Mouse (Mus musculus): ENCODE data around the gene Ndufaf2.

DNA sequence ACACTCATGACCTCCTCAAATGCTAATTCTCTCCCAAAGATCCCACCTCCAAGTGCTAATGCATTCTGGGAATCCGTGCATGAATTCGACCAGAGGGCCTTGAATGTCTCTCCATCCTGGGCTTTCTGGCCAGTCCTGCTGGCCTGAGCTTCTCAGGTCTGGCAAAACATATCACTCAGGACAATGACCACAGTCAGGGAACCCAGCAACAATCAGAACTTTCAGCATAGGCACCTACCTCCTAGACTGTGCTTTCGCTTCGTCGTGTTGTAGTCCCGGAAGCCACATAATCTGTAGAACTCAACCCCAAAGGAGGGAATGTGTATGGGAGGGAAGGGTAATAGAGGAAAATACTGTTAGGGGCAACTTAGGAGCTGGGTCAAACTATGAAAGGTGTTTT is 179.0 kb downstream of the Ndufaf2 start:
- TF ChIP-seq CTCF (IDR thresholded peaks at IDR 0.05; ENCODE audit: control insufficient read depth, insufficient read depth, insufficient replicate concordance, low read depth, low read length) (no peak), POLR2A (IDR thresholded peaks at IDR 0.05; ENCODE audit: control insufficient read depth, low read depth, low read length) (no peak)

All from testis, adult 2 months (tissue).